In the genomic region with DNA sequence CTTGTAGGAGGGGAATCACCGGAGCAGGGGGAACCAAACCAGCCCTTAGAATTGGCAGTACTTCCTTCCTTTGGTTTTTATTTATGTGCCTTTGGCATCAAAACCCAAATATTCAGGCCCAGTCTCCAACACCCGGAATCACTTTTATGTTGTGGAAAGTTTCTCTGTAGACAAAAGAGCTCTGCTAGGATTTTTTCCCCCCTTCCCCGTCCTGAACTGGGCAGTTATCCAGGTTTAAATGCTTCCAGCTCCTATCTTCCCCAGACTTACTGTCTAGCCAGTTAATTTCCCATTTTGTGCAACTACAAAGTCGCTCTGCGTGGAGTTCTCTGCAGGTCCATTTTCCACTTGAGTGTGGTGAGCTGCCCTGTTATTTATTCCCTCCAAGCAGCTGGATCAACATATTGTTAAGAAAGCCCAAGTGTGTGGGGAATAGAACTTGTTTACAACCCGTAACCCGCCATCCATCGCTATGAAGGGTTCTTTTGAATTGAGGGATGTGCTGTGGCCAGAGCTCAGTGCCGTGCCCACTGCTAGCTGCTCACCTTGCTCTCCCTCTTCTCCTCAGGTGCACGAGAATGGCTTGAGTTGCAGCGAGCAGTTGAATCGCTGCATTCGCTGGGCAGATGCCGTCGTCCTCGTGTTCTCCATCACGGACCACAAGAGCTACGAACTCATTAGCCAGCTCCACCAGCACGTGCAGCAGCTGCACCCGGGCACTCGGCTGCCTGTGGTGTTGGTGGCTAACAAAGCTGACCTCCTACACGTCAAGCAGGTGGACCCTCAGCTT, we compare ENCODE assay signal across 11 mouse cellular contexts. TPM values are rescaled to one million over a fixed set of nuclear protein-coding genes. Genes with fewer than 3 reads are reported as not detected.
DNase-seq lines count a peak whose midpoint lies in the region; ATAC-seq and TF ChIP-seq lines count a peak whose summit lies in the region.
"Had no signal": no experiment of that assay in that cellular context is flagged by ENCODE, and none has a peak within 500 bp of the region (broad histone marks: within the 10 kb centered on the region; RNA-seq: fewer than 3 reads in every experiment).

No protein-coding gene starts in this region.

- H3K4me3 ChIP-seq in layer of hippocampus, adult 2 months: peak overlapping the region; percentile 99
- H3K4me3 ChIP-seq in embryonic facial prominence, embryonic 12.5 days: peak overlapping the region; percentile 99
- H3K4me3 ChIP-seq in heart, embryonic 16.5 days (ENCODE audit: low read length): peak overlapping the region; percentile 81
- no peak overlapping the region for H3K4me3 ChIP-seq in midbrain, embryonic 14.5 days (replicated peaks; ENCODE audit: low read depth, low read length)

- WGBS in embryonic facial prominence, embryonic 12.5 days: 69% methylated on average over 22 of the region's 22 CpGs
- 51% methylated on average over 22 of the region's 22 CpGs for WGBS in heart, embryonic 16.5 days
- 86% methylated on average over 22 of the region's 22 CpGs for WGBS in midbrain, embryonic 14.5 days

- no peak for TF ChIP-seq CTCF in layer of hippocampus, adult 2 months (conservative IDR thresholded peaks at IDR 0.05)

- no peak for DNase-seq in layer of hippocampus, adult 2 months (ENCODE audit: low spot score in 2 of 2)
- no peak for DNase-seq in layer of hippocampus, postnatal 10 days (ENCODE audit: low spot score in 2 of 2)
- DNase-seq in midbrain, embryonic 14.5 days: no peak
- DNase-seq in layer of hippocampus, adult 9-10 months (ENCODE audit: low spot score): no peak
- DNase-seq: cerebellum, adult 18-20 months had no signal

- H3K36me3 ChIP-seq in embryonic facial prominence, embryonic 12.5 days: peaks cover 34% of the 10 kb centered on the region
- peaks cover 27% of the 10 kb centered on the region for H3K36me3 ChIP-seq in heart, embryonic 16.5 days (ENCODE audit: control insufficient read depth, insufficient read depth)
- no peaks in the 10 kb centered on the region for H3K36me3 ChIP-seq in midbrain, embryonic 14.5 days (ENCODE audit: control insufficient read depth, insufficient read depth, low read length)
- H3K36me3 ChIP-seq: G1E had no signal

- H3K27ac ChIP-seq in layer of hippocampus, adult 2 months: peak overlapping the region; percentile 46; the same call in 1 of the 2 replicates
- H3K27ac ChIP-seq in embryonic facial prominence, embryonic 12.5 days: peak overlapping the region; percentile 95
- H3K27ac ChIP-seq in heart, embryonic 16.5 days (ENCODE audit: low read length): peak overlapping the region; percentile 89
- H3K27ac ChIP-seq in midbrain, embryonic 14.5 days (replicated peaks; ENCODE audit: low read depth, low read length): no peak overlapping the region

- H3K9me3 ChIP-seq in embryonic facial prominence, embryonic 12.5 days: no peaks in the 10 kb centered on the region
- H3K9me3 ChIP-seq in heart, embryonic 16.5 days (replicated peaks; ENCODE audit: control insufficient read depth, low read length): no peaks in the 10 kb centered on the region
- no peaks in the 10 kb centered on the region for H3K9me3 ChIP-seq in midbrain, embryonic 14.5 days (ENCODE audit: control insufficient read depth, low read length)
- H3K9me3 ChIP-seq: G1E had no signal

- H3K4me1 ChIP-seq in embryonic facial prominence, embryonic 12.5 days: peaks cover 79% of the 10 kb centered on the region
- H3K4me1 ChIP-seq in heart, embryonic 16.5 days (ENCODE audit: control insufficient read depth, insufficient read depth, low read length): peaks cover 62% of the 10 kb centered on the region
- H3K4me1 ChIP-seq in midbrain, embryonic 14.5 days (ENCODE audit: control insufficient read depth, insufficient read depth, low read length): peaks cover 8% of the 10 kb centered on the region; the same call in 1 of the 2 replicates

- H3K27me3 ChIP-seq in embryonic facial prominence, embryonic 12.5 days: no peaks in the 10 kb centered on the region
- H3K27me3 ChIP-seq in heart, embryonic 16.5 days (ENCODE audit: control insufficient read depth, insufficient read depth, low read length): no peaks in the 10 kb centered on the region
- peaks cover 4% of the 10 kb centered on the region; the same call in 1 of the 2 replicates for H3K27me3 ChIP-seq in midbrain, embryonic 14.5 days (ENCODE audit: control insufficient read depth, insufficient read depth, low read length)

- ATAC-seq in embryonic facial prominence, embryonic 12.5 days (ENCODE audit: insufficient number of reproducible peaks, insufficient read depth, low FRiP score, low TSS enrichment): no peak
- no peak for ATAC-seq in heart, embryonic 16.5 days (replicated peaks; ENCODE audit: extremely low read depth, insufficient read depth, low FRiP score)
- no peak for ATAC-seq in midbrain, embryonic 14.5 days (ENCODE audit: low FRiP score, low TSS enrichment)
- no peak for ATAC-seq in activated CD4-positive, CD25-positive, alpha-beta regulatory T cell, adult 4 months
- no peak for ATAC-seq in CD4-positive, CD25-positive, alpha-beta regulatory T cell, adult 4 months
- ATAC-seq: inflammation-experienced regulatory T-cells, adult 6 months had no signal

- H3K9ac ChIP-seq in embryonic facial prominence, embryonic 12.5 days: peak overlapping the region; percentile 98
- H3K9ac ChIP-seq in heart, embryonic 16.5 days (ENCODE audit: low read length): peak overlapping the region; percentile 95
- no peak overlapping the region for H3K9ac ChIP-seq in midbrain, embryonic 14.5 days (replicated peaks; ENCODE audit: low read length)

- peak overlapping the region; percentile 94 for H3K4me2 ChIP-seq in embryonic facial prominence, embryonic 12.5 days (replicated peaks)
- H3K4me2 ChIP-seq in heart, embryonic 16.5 days (ENCODE audit: low read depth, low read length): peak overlapping the region; percentile 94
- peak overlapping the region; percentile 19; the same call in 1 of the 2 replicates for H3K4me2 ChIP-seq in midbrain, embryonic 14.5 days (ENCODE audit: low read length)

RNA-seq across cellular contexts. Expression of gene Rasl11b, which starts 2.6 kb away (rescaled TPM):
- 10 to 100 TPM; 65.6 to 75.4 TPM for total RNA-seq in layer of hippocampus, adult 2 months (2021)
- 10 to 100 TPM; 44.4 to 48.5 TPM for total RNA-seq in layer of hippocampus, postnatal 10 days (2021)
- 134 and 140 TPM in 2 replicates for polyA plus RNA-seq in embryonic facial prominence, embryonic 12.5 days (2016; fragmentation: Nextera tagmentation; extraction: Ambion mirVana)
- polyA plus RNA-seq in heart, embryonic 16.5 days (2015; fragmentation: Nextera tagmentation; extraction: Ambion mirVana): 101 and 112 TPM in 2 replicates
- polyA plus RNA-seq in midbrain, embryonic 14.5 days (2014; fragmentation: Nextera tagmentation; extraction: Ambion mirVana): 11.4 and 13.6 TPM in 2 replicates
- 1 to 10 TPM; 2.7 to 4.0 TPM for polyA plus RNA-seq in activated CD4-positive, CD25-positive, alpha-beta regulatory T cell, adult 4 months (2017; shearing (Covaris generic))
- polyA plus RNA-seq in CD4-positive, CD25-positive, alpha-beta regulatory T cell, adult 4 months (2017; shearing (Covaris generic)): 1 to 10 TPM; 3.4 to 5.0 TPM

Comparison
In these comparisons a context has a peak if more than half of its experiments do, and no peak if none do; other contexts are left out.
1. H3K4me2 ChIP-seq: peak in every context shown above with its lines; median percentile 94 in embryonic facial prominence, embryonic 12.5 days; 94 in heart, embryonic 16.5 days; 19 in midbrain, embryonic 14.5 days.